Mouse (Mus musculus): Measurements from ENCODE around the gene Mxra7.

- TF ChIP-seq GATA1 (IDR thresholded peaks at IDR 0.05; ENCODE audit: low read length): no peak
- TF ChIP-seq TAL1 (IDR thresholded peaks at IDR 0.05; ENCODE audit: low read length): no peak
Observed at GRCm38 (mm10) chr11:116823255-116823654, 4.6 kb downstream of the Mxra7 start.
